Mouse (Mus musculus) liver, adult 2 months (tissue): ENCODE data around the gene Ccl24. TPM values are rescaled to one million over a fixed set of nuclear protein-coding genes. Genes with fewer than 3 reads are reported as not detected.

ENCODE experiments used
- DNase-seq: peaks from one replicate; pipeline ENCODE4 v3.0.0-alpha.2; 2011; ENCODE audit warnings: low read depth, low spot score; ENCODE audit errors: extremely low read depth
- H3K27ac ChIP-seq: fragments of 200-500 bp; replicated peaks from 2 replicates; pipeline ENCODE4 v1.5.1; 2012; ENCODE audit warnings: low read depth, mild to moderate bottlenecking, control low read depth, inconsistent platforms, low read length; ENCODE audit not compliant: insufficient read depth
- H3K27me3 ChIP-seq: fragments of 200-500 bp; 2 replicates; pipeline ENCODE4 v1.6.1; 2012; ENCODE audit warnings: mild to moderate bottlenecking, moderate library complexity, low read length, inconsistent platforms; ENCODE audit not compliant: control insufficient read depth, insufficient read depth
- H3K36me3 ChIP-seq: fragments of 200-500 bp; 2 replicates; pipeline ENCODE4 v1.6.1; 2012; ENCODE audit warnings: low read length, inconsistent platforms; ENCODE audit not compliant: control insufficient read depth, insufficient read depth
- H3K4me1 ChIP-seq: fragments of 200-500 bp; 2 replicates; pipeline ENCODE4 v1.6.1; 2011; ENCODE audit warnings: low read length; ENCODE audit not compliant: control insufficient read depth, insufficient read depth
- H3K4me3 ChIP-seq: fragments of 200-500 bp; 2 replicates; pipeline ENCODE4 v1.5.1; 2011; ENCODE audit warnings: low read depth, mild to moderate bottlenecking, control low read depth, low read length, moderate library complexity; ENCODE audit not compliant: insufficient read depth
- H3K79me2 ChIP-seq: fragments of 200-500 bp; 2 replicates; pipeline ENCODE4 v1.6.1; 2012; ENCODE audit warnings: inconsistent platforms, mild to moderate bottlenecking, low read length, moderate library complexity; ENCODE audit not compliant: control insufficient read depth, insufficient read depth
- H3K9ac ChIP-seq: fragments of 200-500 bp; 2 replicates; pipeline ENCODE4 v1.6.1; 2012; ENCODE audit warnings: low read depth, mild to moderate bottlenecking, control low read depth, inconsistent platforms, low read length
- CTCF ChIP-seq: fragments of 200-500 bp; IDR thresholded peaks from 2 replicates; pipeline ENCODE4 v1.5.1; 2011; ENCODE audit warnings: low read depth, low read length, control low read depth
- POLR2A ChIP-seq: fragments of 200-500 bp; IDR thresholded peaks from 2 replicates; pipeline ENCODE4 v1.6.1; 2011; ENCODE audit warnings: low read length, control low read depth; ENCODE audit not compliant: insufficient read depth; ENCODE audit errors: extremely low read depth
- WGBS: fragments of 180-500 bp; shearing (Covaris S2); methylation state at CpG from one replicate; pipeline ENCODE4 v1.1.7; 2018; 5-methylcytosine and 5-hydroxymethylcytosine counted together
- polyA plus RNA-seq: library from polyadenylated mRNA; depleted of rRNA; stranded (reverse); fragments of >200 nt; gene quantifications from 2 replicates; pipeline ENCODE4 v1.2.3, GENCODE M21; 2012
- total RNA-seq: library from RNA; depleted of rRNA; stranded (reverse); fragments of >200 nt; gene quantifications from 2 replicates; pipeline ENCODE4 v1.2.3, GENCODE M21; 2014

Gene Ccl24
- total and polyA plus RNA-seq, 2 experiments, result 5.3 to 8.2 TPM

GRCm38 (mm10) chr5:135568698-135569097, 4.2 kb downstream of the Ccl24 start:
- H3K4me3 ChIP-seq, result no peak overlapping the region
- H3K79me2 ChIP-seq, result no peaks in the 10 kb centered on the region
- no peaks in the 10 kb centered on the region for H3K36me3 ChIP-seq
- TF ChIP-seq CTCF (no peak), POLR2A (no peak)
- DNase-seq, result peak; percentile 29
- no peaks in the 10 kb centered on the region for H3K27me3 ChIP-seq
- H3K4me1 ChIP-seq, result no peaks in the 10 kb centered on the region
- 66% methylated on average over 6 of the region's 6 CpGs for WGBS
- no peak overlapping the region for H3K27ac ChIP-seq
- no peak overlapping the region for H3K9ac ChIP-seq

- WGBS, result 87% methylated on average over 6 of the region's 6 CpGs
- H3K27me3 ChIP-seq, result no peaks in the 10 kb centered on the region
- no peaks in the 10 kb centered on the region for H3K4me1 ChIP-seq
- DNase-seq, result no peak
- H3K4me3 ChIP-seq, result no peak overlapping the region
- no peaks in the 10 kb centered on the region for H3K36me3 ChIP-seq
- no peak overlapping the region for H3K27ac ChIP-seq
- H3K79me2 ChIP-seq, result no peaks in the 10 kb centered on the region
- H3K9ac ChIP-seq, result no peak overlapping the region
- TF ChIP-seq POLR2A (no peak), CTCF (no peak)
Measured at GRCm38 (mm10) chr5:135567556-135568265, 5.1 kb downstream of the Ccl24 start.

GRCm38 (mm10) chr5:135563469-135563868, 9.4 kb downstream of the Ccl24 start, which contains the start of gene Ccl26:
Gene Ccl26, minus strand, starts transcription at chr5:135563569.
- H3K36me3 ChIP-seq, result no peaks in the 10 kb centered on the region
- WGBS, result 73% methylated on average over 3 of the region's 3 CpGs
- no peak within 1 kb of the TSS for H3K4me3 ChIP-seq
- H3K9ac ChIP-seq, result no peak within 1 kb of the TSS
- TF ChIP-seq POLR2A, result no peak
- TF ChIP-seq CTCF, result no peak
- no peak within 1 kb of the TSS for H3K27ac ChIP-seq
- no peaks in the 10 kb centered on the region for H3K79me2 ChIP-seq
- no peaks in the 10 kb centered on the region for H3K4me1 ChIP-seq
- no peaks in the 10 kb centered on the region for H3K27me3 ChIP-seq
- DNase-seq, result no peak

GRCm38 (mm10) chr5:135557671-135558070, 15.2 kb downstream of the Ccl24 start:
- Histone ChIP-seq H3K4me1 (no peaks in the 10 kb centered on the region), H3K27me3 (no peaks in the 10 kb centered on the region), H3K36me3 (no peaks in the 10 kb centered on the region), H3K9ac (no peak overlapping the region), H3K79me2 (no peaks in the 10 kb centered on the region), H3K4me3 (no peak overlapping the region), H3K27ac (no peak overlapping the region)
- no peak for DNase-seq
- no peak for TF ChIP-seq POLR2A
- no peak for TF ChIP-seq CTCF
- WGBS, result 71% methylated on average over 3 of the region's 3 CpGs

GRCm38 (mm10) chr5:135557051-135557450, 15.8 kb downstream of the Ccl24 start:
- H3K4me3 ChIP-seq, result no peak overlapping the region
- no peaks in the 10 kb centered on the region for H3K36me3 ChIP-seq
- DNase-seq, result no peak
- no peak overlapping the region for H3K9ac ChIP-seq
- no peaks in the 10 kb centered on the region for H3K79me2 ChIP-seq
- H3K27me3 ChIP-seq, result no peaks in the 10 kb centered on the region
- TF ChIP-seq POLR2A, result no peak
- TF ChIP-seq CTCF, result no peak
- H3K27ac ChIP-seq, result no peak overlapping the region
- no peaks in the 10 kb centered on the region for H3K4me1 ChIP-seq
- 61% methylated on average over 4 of the region's 4 CpGs for WGBS

GRCm38 (mm10) chr5:135556259-135556658, 16.6 kb downstream of the Ccl24 start:
- TF ChIP-seq CTCF (no peak), POLR2A (no peak)
- no peak overlapping the region for H3K27ac ChIP-seq
- no peaks in the 10 kb centered on the region for H3K36me3 ChIP-seq
- H3K79me2 ChIP-seq, result no peaks in the 10 kb centered on the region
- H3K27me3 ChIP-seq, result no peaks in the 10 kb centered on the region
- 96% methylated on average over 3 of the region's 4 CpGs for WGBS
- H3K9ac ChIP-seq, result no peak overlapping the region
- no peaks in the 10 kb centered on the region for H3K4me1 ChIP-seq
- H3K4me3 ChIP-seq, result no peak overlapping the region
- DNase-seq, result no peak
